Mouse (Mus musculus) MEL (cell line): ENCODE data around the gene Dnaja4. TPM values are rescaled to one million over a fixed set of nuclear protein-coding genes. Genes with fewer than 3 reads are reported as not detected.

Experiments used
- DNase-seq: peaks from one replicate; pipeline ENCODE4 v3.0.0; 2011; ENCODE audit warnings: low read depth, low spot score
- H3K27ac ChIP-seq: 2 replicates; pipeline ENCODE4 v1.5.1; 2012; ENCODE audit warnings: low read depth, mild to moderate bottlenecking, control low read depth, low read length, moderate library complexity; ENCODE audit not compliant: control insufficient read depth
- H3K27me3 ChIP-seq, 2 experiments: fragments of 150-350 bp in 1 of 2; sonication (generic) in 1 of 2; 2 replicates each; pipeline ENCODE4 v1.6.1; 2012; ENCODE audit warnings: low read length in 2 of 2, mild to moderate bottlenecking in 2 of 2, improper control_type of control experiment in 1 of 2, moderate library complexity in 1 of 2; ENCODE audit not compliant: insufficient read depth in 2 of 2, control insufficient read depth in 1 of 2
- H3K36me3 ChIP-seq, 2 experiments: 2 replicates each; pipeline ENCODE4 v1.6.1; 2012 to 2014; ENCODE audit warnings: low read length in 2 of 2, improper control_type of control experiment in 1 of 2, inconsistent platforms in 1 of 2, mild to moderate bottlenecking in 1 of 2; ENCODE audit not compliant: insufficient read depth in 2 of 2, control insufficient read depth in 1 of 2
- H3K4me1 ChIP-seq, 2 experiments: fragments of 150-350 bp in 1 of 2; sonication (generic) in 1 of 2; 2 replicates each; pipeline ENCODE4 v1.6.1; 2012; ENCODE audit warnings: low read length in 2 of 2, improper control_type of control experiment in 1 of 2, mild to moderate bottlenecking in 1 of 2; ENCODE audit not compliant: insufficient read depth in 2 of 2, control insufficient read depth in 1 of 2
- H3K4me3 ChIP-seq, 2 experiments: fragments of 150-350 bp in 1 of 2; sonication (generic) in 1 of 2; 2 replicates each; pipeline ENCODE4 v1.5.1; 2012; ENCODE audit warnings: low read depth in 2 of 2, low read length in 2 of 2, mild to moderate bottlenecking in 2 of 2, moderate library complexity in 2 of 2, control low read depth in 1 of 2, improper control_type of control experiment in 1 of 2; ENCODE audit not compliant: control insufficient read depth in 1 of 2, insufficient read depth in 1 of 2
- H3K79me2 ChIP-seq: 2 replicates; pipeline ENCODE4 v1.6.1; 2012; ENCODE audit warnings: mild to moderate bottlenecking, low read length, moderate library complexity; ENCODE audit not compliant: control insufficient read depth, poor library complexity, insufficient read depth
- H3K9ac ChIP-seq: 2 replicates; pipeline ENCODE4 v1.6.1; 2012; ENCODE audit warnings: low read depth, mild to moderate bottlenecking, control low read depth, low read length, moderate library complexity; ENCODE audit not compliant: control insufficient read depth, poor library complexity, severe bottlenecking
- H3K9me3 ChIP-seq: fragments of 150-350 bp; sonication (generic); replicated peaks from 2 replicates; pipeline ENCODE4 v1.6.1; 2012; ENCODE audit warnings: mild to moderate bottlenecking, low read length, improper control_type of control experiment, moderate library complexity; ENCODE audit not compliant: insufficient read depth
- CHD2 ChIP-seq: IDR thresholded peaks from 2 replicates; pipeline ENCODE4 v1.6.1; 2011; ENCODE audit warnings: low read length, improper control_type of control experiment
- ELF1 ChIP-seq: IDR thresholded peaks from 2 replicates; pipeline ENCODE4 v1.6.1; 2014; ENCODE audit warnings: low read depth, mild to moderate bottlenecking, inconsistent platforms, low read length, improper control_type of control experiment, moderate library complexity
- HCFC1 ChIP-seq: IDR thresholded peaks from 2 replicates; pipeline ENCODE4 v1.6.1; 2012; ENCODE audit warnings: low read depth, mild to moderate bottlenecking, inconsistent platforms, low read length, improper control_type of control experiment, moderate library complexity
- JUND ChIP-seq: IDR thresholded peaks from 2 replicates; pipeline ENCODE4 v1.6.1; 2011; ENCODE audit warnings: low read depth, mild to moderate bottlenecking, improper control_type of control experiment, low read length
- MAFK ChIP-seq: IDR thresholded peaks from 2 replicates; pipeline ENCODE4 v1.6.1; 2011; ENCODE audit warnings: low read depth, mild to moderate bottlenecking, low read length, improper control_type of control experiment, borderline replicate concordance
- MEF2A ChIP-seq: IDR thresholded peaks from 2 replicates; pipeline ENCODE4 v1.6.1; 2014; ENCODE audit warnings: low read depth, mild to moderate bottlenecking, inconsistent platforms, low read length, improper control_type of control experiment; ENCODE audit not compliant: poor library complexity, insufficient replicate concordance, severe bottlenecking; ENCODE audit errors: extremely low read depth
- MXI1 ChIP-seq: IDR thresholded peaks from 2 replicates; pipeline ENCODE4 v1.6.1; 2011; ENCODE audit warnings: mild to moderate bottlenecking, low read depth, low read length, improper control_type of control experiment
- MYB ChIP-seq: IDR thresholded peaks from 2 replicates; pipeline ENCODE4 v1.6.1; 2011; ENCODE audit warnings: mild to moderate bottlenecking, low read depth, low read length, improper control_type of control experiment
- MYC ChIP-seq: IDR thresholded peaks from 2 replicates; pipeline ENCODE4 v1.6.1; 2011; ENCODE audit warnings: low read depth, mild to moderate bottlenecking, low read length, improper control_type of control experiment, moderate library complexity
- NELFE ChIP-seq: IDR thresholded peaks from 2 replicates; pipeline ENCODE4 v1.6.1; 2011; ENCODE audit warnings: low read depth, low read length, improper control_type of control experiment
- POLR2A ChIP-seq, 2 experiments: IDR thresholded peaks; 2 replicates each; pipeline ENCODE4 v1.6.1; 2011 to 2012; ENCODE audit warnings: low read length in 2 of 2, mild to moderate bottlenecking in 2 of 2, control low read depth in 1 of 2, improper control_type of control experiment in 1 of 2, low read depth in 1 of 2, moderate library complexity in 1 of 2; ENCODE audit not compliant: control insufficient read depth in 1 of 2, insufficient read depth in 1 of 2, poor library complexity in 1 of 2
- SMC3 ChIP-seq: IDR thresholded peaks from 2 replicates; pipeline ENCODE4 v1.6.1; 2011; ENCODE audit warnings: low read depth, low read length, improper control_type of control experiment
- UBTF ChIP-seq: IDR thresholded peaks from 2 replicates; pipeline ENCODE4 v1.6.1; 2012; ENCODE audit warnings: low read depth, mild to moderate bottlenecking, inconsistent platforms, low read length, improper control_type of control experiment, moderate library complexity, borderline replicate concordance; ENCODE audit not compliant: insufficient read depth
- polyA plus RNA-seq, 2 experiments: library from polyadenylated mRNA; stranded (reverse) in 1 of 2; unstranded in 1 of 2; fragments of >175 nt in 1 of 2; fragments of >200 nt in 1 of 2; gene quantifications; 2 replicates each; pipeline versions ENCODE4 v1.2.1 to v1.2.4; 2012; ENCODE audit warnings: low replicate concordance in 2 of 2, low read depth in 1 of 2; ENCODE audit not compliant: insufficient read length in 2 of 2, insufficient read depth in 1 of 2, missing spikeins in 1 of 2
- total RNA-seq: library from RNA; depleted of rRNA; stranded (reverse); fragments of 300-350 nt; gene quantifications from 2 replicates; pipeline ENCODE4 v1.2.3, GENCODE M21; 2012

Dnaja4 gene
- total and polyA plus RNA-seq, 3 experiments = 10.9 to 13.0 TPM; not detected in 1

GRCm38 (mm10) chr9:54750215-54750981, 51.7 kb downstream of the Dnaja4 start:
- Histone ChIP-seq H3K9me3 (no peaks in the 10 kb centered on the region), H3K4me1 (peaks cover 0 to 4% of the 10 kb centered on the region in 2 experiments; a peak in 2 of 4 replicates), H3K4me3 (no peak overlapping the region), H3K36me3 (no peaks in the 10 kb centered on the region)
- peak; percentile 17 for DNase-seq
- TF ChIP-seq NELFE (no peak), MXI1 (no peak), JUND (no peak), HCFC1 (no peak), SMC3 (no peak), CHD2 (no peak), POLR2A (IDR thresholded peaks at IDR 0.05; ENCODE audit: control insufficient read depth in 1 of 2, insufficient read depth in 1 of 2, low read depth in 1 of 2, low read length in 2 of 2, poor library complexity in 1 of 2) (no peak), ELF1 (no peak), MYC (no peak), MEF2A (no peak), MYB (no peak)
- TF ChIP-seq, all 39 proteins: peak for 0
- Histone ChIP-seq H3K9ac (no peak overlapping the region), H3K27me3 (peaks cover 0 to 2% of the 10 kb centered on the region in 2 experiments; a peak in 1 of 4 replicates), H3K27ac (no peak overlapping the region), H3K79me2 (no peaks in the 10 kb centered on the region)

- peaks cover 0 to 4% of the 10 kb centered on the region in 2 experiments; a peak in 2 of 4 replicates for H3K4me1 ChIP-seq
- no peak overlapping the region for H3K4me3 ChIP-seq
- H3K36me3 ChIP-seq = no peaks in the 10 kb centered on the region
- H3K9ac ChIP-seq = no peak overlapping the region
- no peak for DNase-seq
- H3K27ac ChIP-seq = no peak overlapping the region
- TF ChIP-seq MAFK (peak; percentile 54; the same call in 1 of the 2 replicates), UBTF (no peak)
- H3K79me2 ChIP-seq = no peaks in the 10 kb centered on the region
- H3K9me3 ChIP-seq = no peaks in the 10 kb centered on the region
- peaks cover 0 to 4% of the 10 kb centered on the region in 2 experiments; a peak in 1 of 4 replicates for H3K27me3 ChIP-seq
Observed at GRCm38 (mm10) chr9:54751684-54752083, 53.0 kb downstream of the Dnaja4 start.
